Mouse (Mus musculus): ENCODE data around the gene Tmie. TPM values are rescaled to one million over a fixed set of nuclear protein-coding genes. Genes with fewer than 3 reads are reported as not detected.

Tmie gene
- polyA plus RNA-seq, 1 experiment from 2014 or later = 0.22 TPM

DNA sequence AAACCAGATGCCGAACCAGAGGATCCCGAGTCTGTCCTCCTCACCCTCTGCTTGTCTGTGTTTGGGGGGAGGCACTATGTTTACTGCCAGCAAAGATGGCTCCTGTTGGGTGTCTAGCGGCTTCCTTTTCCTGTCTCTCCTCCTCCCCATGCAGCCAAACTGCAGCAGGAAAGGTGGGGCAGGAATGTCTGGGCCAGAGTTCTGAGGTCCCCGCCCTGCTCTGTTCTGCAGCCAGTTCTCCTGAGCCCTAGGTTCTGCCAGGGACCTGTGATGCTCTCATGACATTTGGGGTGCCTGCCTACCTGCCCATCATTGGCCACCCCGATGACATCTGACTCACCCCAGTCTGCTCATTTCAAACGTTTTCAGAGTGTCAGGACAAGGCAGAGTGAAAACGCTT is 2.0 kb upstream of the Tmie start:
- H3K27ac ChIP-seq = no peak overlapping the region
- H3K27me3 ChIP-seq = peaks cover 51% of the 10 kb centered on the region

DNA sequence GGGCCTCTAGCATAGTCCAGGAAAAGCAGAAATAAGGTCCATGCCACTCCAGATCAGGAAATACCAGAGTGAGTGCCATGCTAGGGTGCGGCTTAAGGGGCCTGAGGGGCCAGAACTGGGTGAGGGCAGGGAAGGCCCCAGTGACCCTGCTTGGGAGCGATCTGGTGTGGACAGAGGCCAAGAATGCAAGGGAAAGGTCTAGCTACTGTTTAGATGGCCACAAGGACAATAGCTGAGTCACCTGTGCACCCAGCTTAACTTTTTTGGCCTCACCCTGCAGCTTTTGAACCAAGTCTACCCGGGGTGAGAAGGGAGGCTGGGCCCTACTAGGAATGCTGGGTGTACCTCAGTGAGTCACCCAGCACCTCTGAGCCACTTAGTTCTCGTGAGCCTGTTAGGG is 859 bp upstream of the Tmie start:
- H3K9me3 ChIP-seq (replicated peaks) = no peaks in the 10 kb centered on the region
- WGBS = 61% methylated on average over 4 of the region's 4 CpGs
- no peak for ATAC-seq
- H3K4me3 ChIP-seq = peak overlapping the region; percentile 45
- no peak overlapping the region for H3K27ac ChIP-seq
- no peak overlapping the region for H3K9ac ChIP-seq
- H3K27me3 ChIP-seq = peaks cover 53% of the 10 kb centered on the region
- no peaks in the 10 kb centered on the region for H3K36me3 ChIP-seq (ENCODE audit: poor library complexity, severe bottlenecking)
- peak overlapping the region; percentile 74 for H3K4me2 ChIP-seq
- H3K4me1 ChIP-seq = peaks cover 13% of the 10 kb centered on the region

More for the DNA sequence above, 2.0 kb upstream of the Tmie start:
- Histone ChIP-seq H3K4me3 (no peak overlapping the region), H3K9ac (no peak overlapping the region), H3K4me1 (peaks cover 13% of the 10 kb centered on the region), H3K36me3 (ENCODE audit: poor library complexity, severe bottlenecking) (no peaks in the 10 kb centered on the region), H3K9me3 (replicated peaks) (no peaks in the 10 kb centered on the region), H3K4me2 (no peak overlapping the region)
- no peak for ATAC-seq
- WGBS = 76% methylated on average over 7 of the region's 7 CpGs

DNA sequence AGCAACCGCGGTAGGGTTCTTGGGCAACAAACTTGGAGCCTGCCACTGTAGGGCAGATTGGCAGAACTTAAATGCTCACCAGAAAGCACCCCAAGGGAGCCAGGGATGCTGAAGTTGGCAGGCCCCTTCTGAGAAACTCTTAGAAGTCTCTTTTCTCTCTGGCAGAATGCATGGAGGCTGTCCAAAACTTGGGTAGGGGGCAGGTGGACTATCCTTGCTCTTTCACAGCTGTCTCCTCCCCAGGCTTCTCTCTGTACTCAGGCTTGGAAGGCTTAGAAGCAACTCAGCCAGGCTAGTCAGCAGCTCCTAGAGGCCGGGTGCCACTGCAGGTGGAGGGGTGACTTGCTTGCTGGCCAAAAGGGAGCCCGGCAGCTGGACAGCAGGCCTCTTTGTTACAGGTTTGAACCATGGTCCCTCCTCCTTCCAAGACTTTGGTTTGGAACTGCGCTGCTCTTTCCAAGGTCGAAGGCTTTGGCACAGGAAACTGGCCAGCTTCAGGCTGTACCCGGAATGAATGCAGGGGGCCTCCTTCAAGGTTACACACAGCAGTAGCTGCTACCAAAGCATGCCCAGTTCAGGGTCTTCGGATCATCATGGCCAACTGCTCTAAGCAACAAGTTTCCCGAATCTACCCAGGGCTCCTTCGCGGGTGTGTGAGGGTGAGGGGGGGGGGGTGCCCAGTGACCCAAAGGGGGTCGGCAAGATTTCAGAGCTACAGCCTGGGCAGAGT is 557 bp downstream of the Tmie start, which contains the start of gene Als2cl:
TSS of gene Als2cl (plus strand) at position 680 of the 730 bp plus-strand sequence.
- Histone ChIP-seq H3K9ac (peak within 1 kb of the TSS; percentile 34), H3K27me3 (peaks cover 54% of the 10 kb centered on the region), H3K9me3 (replicated peaks) (no peaks in the 10 kb centered on the region), H3K36me3 (ENCODE audit: poor library complexity, severe bottlenecking) (no peaks in the 10 kb centered on the region), H3K4me3 (peak within 1 kb of the TSS; percentile 45), H3K4me2 (peak within 1 kb of the TSS; percentile 74), H3K4me1 (peaks cover 25% of the 10 kb centered on the region), H3K27ac (no peak within 1 kb of the TSS)
- ATAC-seq = 0 out of 2 replicates have a peak, but pooled peaks have one; percentile 5
- 10% methylated on average over 12 of the region's 12 CpGs for WGBS

DNA sequence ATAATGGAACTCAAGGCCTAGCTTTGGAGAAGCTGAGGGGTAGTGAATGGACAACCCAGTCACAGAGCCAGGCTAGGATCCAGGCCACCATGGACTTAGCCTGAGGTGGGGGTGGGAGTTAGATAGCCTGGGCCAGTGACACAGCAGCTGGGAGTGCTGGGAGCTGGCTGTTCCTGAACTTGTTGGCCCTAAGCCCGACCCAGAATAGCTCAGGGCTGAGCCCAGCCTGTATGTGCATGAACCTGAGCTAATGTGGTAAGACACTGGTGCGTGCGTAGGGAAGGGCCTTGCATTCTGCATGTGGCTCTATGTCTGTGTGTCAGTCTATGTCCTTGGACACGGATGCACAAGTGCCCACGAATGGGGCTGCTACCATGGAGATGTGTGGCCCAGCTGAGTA is 2.0 kb downstream of the Tmie start:
- no peak overlapping the region for H3K27ac ChIP-seq
- H3K9me3 ChIP-seq (replicated peaks) = no peaks in the 10 kb centered on the region
- no peak overlapping the region for H3K9ac ChIP-seq
- WGBS = 84% methylated on average over 5 of the region's 5 CpGs
- no peak for ATAC-seq
- no peaks in the 10 kb centered on the region for H3K36me3 ChIP-seq (ENCODE audit: poor library complexity, severe bottlenecking)
- H3K27me3 ChIP-seq = peaks cover 67% of the 10 kb centered on the region
- no peak overlapping the region for H3K4me2 ChIP-seq
- peaks cover 35% of the 10 kb centered on the region for H3K4me1 ChIP-seq
- H3K4me3 ChIP-seq = no peak overlapping the region

DNA sequence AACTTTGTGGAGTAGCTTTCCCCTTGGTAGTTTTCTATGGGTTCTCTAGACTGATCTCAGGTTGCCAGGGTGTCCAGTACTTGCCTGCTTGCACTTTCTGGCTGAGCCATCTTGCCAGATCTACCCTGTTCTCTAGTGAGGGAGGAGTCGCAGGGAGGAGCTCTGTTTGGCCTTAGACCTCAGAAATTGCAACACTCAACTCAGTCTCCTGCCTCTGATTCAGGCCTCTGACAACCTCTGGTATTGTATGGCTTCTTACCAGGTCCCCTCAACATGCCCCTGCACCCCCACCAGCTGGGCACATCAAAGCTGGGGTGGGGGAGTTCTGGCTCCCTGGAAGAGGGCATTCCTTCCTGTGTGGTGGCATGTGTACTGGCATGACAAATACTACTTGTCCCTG is 2.6 kb downstream of the Tmie start:
- no peaks in the 10 kb centered on the region for H3K36me3 ChIP-seq (ENCODE audit: poor library complexity, severe bottlenecking)
- H3K9me3 ChIP-seq (replicated peaks) = no peaks in the 10 kb centered on the region
- 75% methylated on average over 1 of the region's 1 CpGs for WGBS
- peaks cover 35% of the 10 kb centered on the region for H3K4me1 ChIP-seq
- peaks cover 70% of the 10 kb centered on the region for H3K27me3 ChIP-seq
- H3K4me2 ChIP-seq = no peak overlapping the region
- no peak overlapping the region for H3K27ac ChIP-seq
- H3K4me3 ChIP-seq = no peak overlapping the region
- ATAC-seq = no peak
- no peak overlapping the region for H3K9ac ChIP-seq

DNA sequence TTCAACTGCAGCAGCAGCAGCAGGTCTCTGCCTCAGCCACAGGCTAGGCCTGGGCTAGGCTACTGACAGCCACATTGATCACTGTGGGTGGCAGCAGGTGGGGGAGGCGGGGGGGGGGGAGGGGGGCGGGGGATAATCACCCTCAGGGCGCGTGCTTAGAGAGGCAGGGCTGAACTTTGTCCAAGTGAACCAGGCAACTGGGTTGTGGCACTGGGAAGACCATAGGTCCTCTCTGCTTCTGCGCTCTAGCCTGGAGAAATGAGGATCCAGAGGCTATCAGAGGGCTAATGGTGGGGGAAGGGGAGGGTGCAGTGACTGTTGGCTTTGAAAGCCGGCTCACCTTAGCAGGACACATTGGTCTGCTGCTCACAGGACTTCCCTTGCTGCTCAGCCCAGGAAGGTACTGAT is 4.6 kb downstream of the Tmie start:
- 18% methylated on average over 5 of the region's 6 CpGs for WGBS
- H3K4me3 ChIP-seq = no peak overlapping the region
- no peak overlapping the region for H3K9ac ChIP-seq
- H3K4me2 ChIP-seq = no peak overlapping the region
- H3K9me3 ChIP-seq (replicated peaks) = no peaks in the 10 kb centered on the region
- H3K36me3 ChIP-seq (ENCODE audit: poor library complexity, severe bottlenecking) = no peaks in the 10 kb centered on the region
- peaks cover 51% of the 10 kb centered on the region for H3K27me3 ChIP-seq
- peak; percentile 39; the same call in 1 of the 2 replicates for ATAC-seq
- no peak overlapping the region for H3K27ac ChIP-seq
- H3K4me1 ChIP-seq = peaks cover 33% of the 10 kb centered on the region

DNA sequence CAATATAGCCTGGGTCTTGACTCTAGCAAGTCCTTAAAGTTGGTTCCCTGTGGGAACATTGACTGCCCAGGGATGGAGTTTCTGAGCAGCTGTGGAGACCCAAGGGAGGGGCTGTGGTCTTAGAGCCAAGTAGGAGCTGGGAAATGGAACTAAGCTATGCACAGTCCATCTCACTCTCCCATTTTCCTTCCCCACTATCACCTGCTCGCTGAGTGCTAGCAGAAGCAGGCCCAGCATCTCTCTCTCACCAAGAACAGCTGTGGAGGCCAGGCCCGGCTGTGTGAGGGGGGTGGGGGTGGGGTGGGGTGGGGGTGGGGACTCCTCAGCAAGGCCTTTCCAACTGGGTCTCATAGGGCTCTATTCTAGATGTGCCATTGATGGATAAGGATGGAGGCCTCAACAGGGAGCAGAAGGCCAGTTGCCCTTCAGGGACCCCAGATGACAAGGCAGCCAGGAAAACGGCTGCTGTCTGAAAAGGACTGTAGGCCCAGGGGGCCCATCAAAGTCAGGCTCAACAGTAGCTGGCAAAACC is 5.2 kb downstream of the Tmie start:
- H3K27me3 ChIP-seq = peaks cover 45% of the 10 kb centered on the region
- no peaks in the 10 kb centered on the region for H3K9me3 ChIP-seq (replicated peaks)
- no peak overlapping the region for H3K27ac ChIP-seq
- H3K4me3 ChIP-seq = no peak overlapping the region
- H3K9ac ChIP-seq = no peak overlapping the region
- H3K36me3 ChIP-seq (ENCODE audit: poor library complexity, severe bottlenecking) = no peaks in the 10 kb centered on the region
- 10% methylated on average over 3 of the region's 3 CpGs for WGBS
- H3K4me2 ChIP-seq = no peak overlapping the region; the same call in 1 of the 2 replicates
- ATAC-seq = 0 out of 2 replicates have a peak, but pooled peaks have one; percentile 33
- H3K4me1 ChIP-seq = peaks cover 27% of the 10 kb centered on the region

DNA sequence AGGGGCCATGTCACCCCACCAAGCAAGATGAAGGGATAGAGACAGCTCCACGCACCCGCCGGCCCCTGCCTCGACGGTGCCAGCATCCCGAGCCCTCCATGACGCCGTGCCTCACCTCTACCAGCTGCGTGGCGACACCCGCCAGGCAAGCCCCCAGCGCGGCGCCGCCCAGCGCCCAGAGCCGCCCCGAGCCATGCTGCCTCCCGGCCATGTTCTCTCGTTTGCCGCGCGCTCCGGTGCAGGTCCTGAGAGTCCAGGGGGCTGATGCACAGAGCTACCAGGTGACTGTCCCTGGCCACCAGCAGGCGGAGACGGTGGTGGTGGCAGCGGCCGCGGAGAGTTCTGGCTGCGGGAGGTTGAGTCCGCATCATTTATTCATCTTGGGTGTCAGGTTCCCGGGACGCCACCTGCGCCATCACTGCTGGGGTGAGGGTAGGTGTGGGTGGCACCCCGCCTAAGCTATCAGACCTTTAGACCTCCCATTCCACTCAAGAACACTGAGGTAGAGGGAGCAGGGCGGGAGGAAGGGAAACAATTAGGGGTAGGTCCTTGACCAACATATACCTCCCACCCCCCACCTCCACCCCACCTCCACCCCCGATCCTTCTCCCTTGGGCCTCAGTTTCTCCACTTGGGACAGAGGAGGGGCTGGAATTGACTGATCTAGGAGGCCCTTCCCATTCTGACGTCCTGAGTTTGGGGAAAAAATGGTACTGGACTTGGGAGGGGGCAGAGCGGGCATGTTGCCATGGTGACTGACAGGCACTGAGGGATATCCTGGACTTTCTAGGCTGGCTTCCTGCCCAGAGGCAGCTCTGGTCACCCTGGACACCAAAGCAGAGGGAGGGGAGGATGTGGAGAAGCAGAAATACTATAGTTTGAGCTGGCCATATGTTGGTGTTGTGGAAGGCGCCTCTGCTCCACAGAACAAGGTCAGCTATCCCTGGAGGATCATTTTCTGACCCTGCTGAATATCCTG is 5.9 kb downstream of the Tmie start:
- H3K4me3 ChIP-seq = peak overlapping the region; percentile 31
- WGBS = 8% methylated on average over 39 of the region's 40 CpGs
- no peaks in the 10 kb centered on the region for H3K36me3 ChIP-seq (ENCODE audit: poor library complexity, severe bottlenecking)
- ATAC-seq = peak; percentile 73
- H3K9me3 ChIP-seq (replicated peaks) = no peaks in the 10 kb centered on the region
- H3K27me3 ChIP-seq = peaks cover 38% of the 10 kb centered on the region
- peaks cover 22% of the 10 kb centered on the region for H3K4me1 ChIP-seq
- no peak overlapping the region for H3K27ac ChIP-seq
- H3K4me2 ChIP-seq = peak overlapping the region; percentile 63
- peak overlapping the region; percentile 8; the same call in 1 of the 2 replicates for H3K9ac ChIP-seq

DNA sequence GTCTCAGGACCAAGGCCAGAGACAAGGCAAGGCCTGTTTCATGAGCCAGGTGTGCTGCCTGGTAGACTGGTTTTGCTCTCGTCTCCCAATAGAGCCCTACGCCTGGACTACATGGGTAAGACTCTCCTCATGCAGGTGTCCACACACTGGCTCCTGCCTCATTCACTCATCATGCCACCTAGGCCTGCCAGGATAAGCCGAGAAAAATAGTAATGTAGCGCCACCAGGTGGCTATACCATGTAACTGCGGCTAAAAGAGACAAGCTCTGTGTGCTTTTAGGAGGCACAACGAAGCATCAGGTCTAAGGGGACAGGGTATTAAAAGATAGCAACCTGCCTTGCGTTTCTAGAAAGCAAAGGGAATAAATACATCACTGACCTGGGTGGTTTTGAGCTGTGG is 8.9 kb downstream of the Tmie start:
- WGBS = 17% methylated on average over 7 of the region's 7 CpGs
- Histone ChIP-seq H3K27ac (no peak overlapping the region), H3K9ac (no peak overlapping the region), H3K36me3 (ENCODE audit: poor library complexity, severe bottlenecking) (no peaks in the 10 kb centered on the region), H3K4me3 (no peak overlapping the region), H3K4me2 (no peak overlapping the region), H3K9me3 (replicated peaks) (no peaks in the 10 kb centered on the region), H3K27me3 (peaks cover 21% of the 10 kb centered on the region), H3K4me1 (peaks cover 22% of the 10 kb centered on the region)
- no peak for ATAC-seq

DNA sequence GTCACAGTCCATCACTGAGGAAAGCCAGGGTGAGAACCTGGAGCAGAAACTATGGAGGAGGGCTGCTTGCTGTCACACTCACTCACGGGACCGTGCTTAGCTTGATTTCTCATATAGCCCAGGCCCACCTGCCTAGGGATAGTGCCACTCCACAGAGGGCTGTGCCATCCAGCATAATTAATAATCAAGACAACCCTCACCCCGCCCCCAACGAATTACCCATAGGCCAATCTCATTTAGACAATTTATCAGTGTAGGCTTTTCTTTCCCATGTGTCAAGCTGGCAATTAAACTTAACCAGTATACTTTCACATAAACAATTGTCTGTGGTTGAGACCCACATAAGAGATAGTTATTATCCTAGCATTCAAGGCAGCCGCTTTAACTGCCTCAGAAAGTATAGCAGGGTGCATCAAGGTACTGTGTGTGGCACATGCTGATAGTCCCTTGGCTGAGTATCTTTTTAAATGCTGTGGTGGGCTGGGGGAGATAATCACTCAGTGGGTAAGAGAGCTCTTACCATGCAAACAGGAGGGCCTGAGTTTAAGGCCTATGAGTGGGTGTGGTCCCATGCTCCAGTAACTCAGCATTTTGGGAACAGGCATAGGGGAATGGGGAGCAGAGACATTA is 20.8 kb downstream of the Tmie start:
- H3K4me3 ChIP-seq = no peak overlapping the region
- no peak overlapping the region for H3K27ac ChIP-seq
- no peak for ATAC-seq
- no peak overlapping the region for H3K4me2 ChIP-seq
- no peaks in the 10 kb centered on the region for H3K9me3 ChIP-seq (replicated peaks)
- H3K36me3 ChIP-seq (ENCODE audit: poor library complexity, severe bottlenecking) = no peaks in the 10 kb centered on the region
- H3K27me3 ChIP-seq = peaks cover 24% of the 10 kb centered on the region
- peaks cover 5% of the 10 kb centered on the region for H3K4me1 ChIP-seq
- no peak overlapping the region for H3K9ac ChIP-seq
- 84% methylated on average over 5 of the region's 5 CpGs for WGBS

DNA sequence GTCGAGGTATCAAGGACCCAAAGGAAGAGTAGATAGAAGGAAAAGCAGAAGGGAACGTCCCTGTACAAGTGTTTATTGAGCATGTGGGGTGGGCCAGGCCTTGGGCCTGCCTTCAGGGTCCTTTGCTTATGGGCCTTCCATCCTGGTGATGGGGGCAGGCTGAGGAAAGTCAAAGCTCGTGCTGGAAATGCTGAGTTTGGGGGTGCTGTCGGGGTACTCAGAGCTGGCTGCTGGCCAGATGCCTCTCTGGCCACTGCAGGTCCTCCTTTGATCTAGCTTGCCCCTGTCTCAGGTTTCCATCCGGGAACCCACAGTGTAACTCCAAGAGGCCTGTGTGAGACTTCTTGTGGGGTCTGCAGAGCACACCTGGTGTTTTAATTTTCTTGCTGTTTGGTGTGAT is 21.4 kb downstream of the Tmie start:
- no peak for ATAC-seq
- H3K27ac ChIP-seq = no peak overlapping the region

More for the DNA sequence above, 21.4 kb downstream of the Tmie start:
- H3K36me3 ChIP-seq (ENCODE audit: poor library complexity, severe bottlenecking) = no peaks in the 10 kb centered on the region
- H3K9ac ChIP-seq = no peak overlapping the region
- H3K4me1 ChIP-seq = peaks cover 5% of the 10 kb centered on the region
- H3K9me3 ChIP-seq (replicated peaks) = no peaks in the 10 kb centered on the region
- peaks cover 24% of the 10 kb centered on the region for H3K27me3 ChIP-seq
- no peak overlapping the region for H3K4me2 ChIP-seq
- H3K4me3 ChIP-seq = no peak overlapping the region
- 49% methylated on average over 5 of the region's 5 CpGs for WGBS

All from forebrain, embryonic 13.5 days (tissue).